Mouse (Mus musculus): ENCODE measurements around the gene A830018L16Rik. TPM values are rescaled to one million over a fixed set of nuclear protein-coding genes. Genes with fewer than 3 reads are reported as not detected.
A peak's percentile ranks its signal among the peaks of the same experiment; 100 is the strongest.
"Not testable (repeated sequence)": the region's sequence is repeated elsewhere in the genome, so short reads cannot be mapped to it uniquely, and the experiment has no call there.

Gene A830018L16Rik
- total RNA-seq (2021): 0.64 and 1.5 TPM in 2 replicates
- long read RNA-seq, partial matches to known transcripts: 0 of 1 reads
- long read RNA-seq, other reads (novel, unspliced or antisense): 1 of 1 reads

GRCm38 (mm10) chr1:11413894-11414556, at the start of gene A830018L16Rik:
Gene A830018L16Rik, plus strand, starts transcription at chr1:11414105.
- peak; percentile 42 for DNase-seq

GRCm38 (mm10) chr1:11385846-11386245, 28.1 kb upstream of the A830018L16Rik start:
- DNase-seq: no peak

GRCm38 (mm10) chr1:11395408-11395807, 18.5 kb upstream of the A830018L16Rik start:
- DNase-seq: no peak

DNA sequence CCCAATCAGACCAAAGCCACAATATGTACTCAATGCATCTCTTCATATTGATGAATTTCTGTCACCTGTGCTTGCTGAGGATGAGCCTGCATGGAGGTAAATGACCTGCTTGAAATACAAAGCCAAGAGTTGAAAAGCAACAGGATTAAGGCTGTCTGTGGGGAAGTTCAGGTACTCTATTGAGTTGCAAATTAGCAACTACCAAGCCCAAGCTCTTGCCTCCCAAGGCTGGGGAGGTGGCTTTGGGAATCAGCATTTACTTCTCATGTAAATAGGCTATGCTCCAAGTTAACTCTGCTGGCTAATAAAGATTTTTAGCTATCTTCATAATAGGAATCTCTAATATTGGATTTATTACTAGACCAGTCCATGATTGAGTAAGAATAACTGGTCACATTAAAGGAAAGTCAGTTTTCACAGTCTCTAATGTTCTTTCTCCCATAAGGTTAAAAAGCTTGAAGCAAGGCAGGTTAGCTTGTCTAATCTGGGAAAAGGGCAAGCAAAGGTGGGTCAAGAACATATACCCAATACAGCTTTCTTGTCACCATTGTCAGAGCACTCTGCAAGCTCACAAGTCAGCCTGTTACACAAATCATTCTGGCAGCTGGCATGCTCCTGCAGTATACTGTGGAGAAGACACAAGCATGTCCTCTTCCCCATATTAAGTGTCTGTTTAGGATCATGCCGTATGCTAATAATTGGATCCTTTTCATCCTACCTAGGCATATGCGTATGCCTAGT, 17.7 kb upstream of the A830018L16Rik start:
- no peak for DNase-seq

GRCm38 (mm10) chr1:11401159-11401558, 12.7 kb upstream of the A830018L16Rik start:
- no peak for DNase-seq

DNA sequence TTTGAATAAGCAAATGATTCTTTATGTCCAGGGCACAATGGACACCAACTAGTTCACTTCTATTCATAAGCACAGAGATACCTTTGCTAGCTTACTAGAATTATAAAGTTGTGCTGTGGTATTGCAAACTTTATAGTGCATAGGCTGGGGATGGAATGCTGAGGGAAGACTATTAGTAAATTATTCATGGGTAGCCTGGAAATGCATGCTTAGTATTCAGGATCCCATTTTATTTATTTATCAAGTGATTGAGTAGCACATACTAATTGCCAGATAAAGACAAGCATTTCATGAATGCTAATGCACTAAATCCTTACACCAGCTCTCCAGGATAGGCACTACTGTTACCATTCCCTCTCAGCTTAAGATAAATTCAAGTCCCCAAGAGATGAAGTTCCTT, 8.4 kb upstream of the A830018L16Rik start:
- no peak for DNase-seq

- no peak for DNase-seq
Observed at GRCm38 (mm10) chr1:11406026-11406425, 7.9 kb upstream of the A830018L16Rik start.

- no peak for DNase-seq
Observed at GRCm38 (mm10) chr1:11414560-11414959, 655 bp downstream of the A830018L16Rik start.

DNA sequence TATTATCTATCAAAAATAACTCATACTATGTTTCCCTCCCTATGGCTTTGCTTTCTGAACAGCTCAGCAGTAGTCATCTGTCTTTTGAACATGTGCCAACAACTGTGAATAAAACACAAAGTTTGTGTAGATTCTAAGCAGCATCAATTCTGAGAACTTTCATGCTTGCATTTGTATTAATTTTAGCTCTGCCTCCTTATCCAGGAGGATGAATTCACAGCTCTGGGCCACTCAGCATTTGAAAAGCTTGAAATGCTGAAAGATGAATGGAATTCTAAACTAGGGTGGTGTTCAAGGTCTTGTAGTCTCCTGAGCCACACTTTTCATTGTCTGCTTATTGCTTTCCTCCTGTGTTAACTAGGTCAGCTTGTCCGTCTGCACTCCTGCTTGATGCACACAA, 13.4 kb downstream of the A830018L16Rik start:
- no peak for DNase-seq

- DNase-seq: peak; percentile 6
Observed at GRCm38 (mm10) chr1:11458353-11458752, 44.4 kb downstream of the A830018L16Rik start.

DNA sequence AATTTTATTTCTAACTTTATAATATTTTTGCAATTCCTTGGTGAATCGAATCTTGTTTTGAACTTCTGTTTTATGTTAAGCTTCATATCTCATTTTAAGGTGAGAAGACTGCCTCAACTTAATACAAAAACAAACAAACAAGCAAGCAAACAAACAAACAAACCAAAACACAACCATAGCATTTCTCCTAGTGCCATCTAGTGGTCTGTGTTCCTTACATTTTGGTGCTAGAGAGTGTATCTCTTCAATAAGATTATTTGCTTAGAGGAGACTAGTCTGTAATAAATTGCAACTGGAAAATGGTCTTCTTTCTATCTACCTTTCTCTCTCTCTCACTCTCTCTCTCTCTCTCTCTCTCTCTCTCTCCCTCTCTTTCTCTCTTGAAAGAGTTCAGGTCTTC, 52.4 kb downstream of the A830018L16Rik start:
- DNase-seq: no peak

- no peak for DNase-seq
Observed at GRCm38 (mm10) chr1:11467065-11467643, 53.2 kb downstream of the A830018L16Rik start.

- no peak for DNase-seq
Observed at GRCm38 (mm10) chr1:11492936-11493335, 79.0 kb downstream of the A830018L16Rik start.

GRCm38 (mm10) chr1:11501556-11501955, 87.7 kb downstream of the A830018L16Rik start:
- no peak for DNase-seq

GRCm38 (mm10) chr1:11549810-11550209, 135.9 kb downstream of the A830018L16Rik start:
- not testable (repeated sequence) for DNase-seq

GRCm38 (mm10) chr1:11565309-11565708, 151.4 kb downstream of the A830018L16Rik start:
- peak; percentile 4 for DNase-seq

DNA sequence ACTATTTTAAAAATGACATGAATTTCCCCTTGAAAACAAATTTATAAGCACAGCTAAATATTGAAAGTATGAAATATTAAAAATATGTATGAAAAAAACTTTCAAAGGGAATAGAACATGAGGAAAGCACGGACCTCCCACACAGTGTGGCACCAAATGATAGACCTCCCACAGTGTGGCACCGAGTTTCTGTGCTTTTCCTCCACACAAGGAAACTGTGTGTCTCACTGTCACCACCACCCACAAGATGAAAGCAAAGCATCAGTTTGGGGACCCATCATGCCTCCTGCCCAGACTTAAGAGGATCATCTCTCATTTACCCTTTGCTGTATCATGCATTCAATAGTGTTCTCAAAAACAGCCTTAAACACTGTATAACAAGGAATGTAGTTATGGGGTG, 152.8 kb downstream of the A830018L16Rik start:
- DNase-seq: no peak

DNA sequence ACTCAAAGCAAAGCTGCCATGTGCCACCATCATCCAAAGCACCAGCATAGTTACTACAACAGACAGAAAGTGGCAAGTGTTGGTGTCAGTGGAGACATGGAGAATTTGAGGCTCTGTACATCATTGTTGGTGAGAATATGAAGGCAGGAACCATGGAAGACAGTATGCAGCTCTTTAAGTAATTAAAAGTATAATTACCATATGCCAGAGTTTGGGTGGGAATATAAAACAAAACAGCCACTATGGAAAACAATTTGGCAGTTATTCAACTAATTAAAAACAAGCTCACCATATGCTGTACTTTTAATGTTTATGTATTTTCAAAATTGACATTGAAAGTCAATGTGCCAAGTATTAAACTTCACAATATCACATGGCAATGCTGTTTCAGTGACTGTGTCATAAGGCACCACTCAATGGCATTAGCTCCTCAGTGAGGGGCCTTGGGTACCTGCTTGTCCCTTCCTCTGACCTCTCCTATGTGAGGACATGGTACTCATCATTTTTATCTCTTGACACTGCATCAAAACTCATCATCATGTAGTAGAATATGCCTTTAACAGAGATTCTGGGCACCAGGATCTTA, 153.5 kb downstream of the A830018L16Rik start:
- DNase-seq: no peak

- DNase-seq: no peak
Observed at GRCm38 (mm10) chr1:11570274-11570673, 156.4 kb downstream of the A830018L16Rik start.

GRCm38 (mm10) chr1:11573462-11573861, 159.6 kb downstream of the A830018L16Rik start:
- no peak for DNase-seq

- DNase-seq: no peak
Observed at GRCm38 (mm10) chr1:11580026-11580425, 166.1 kb downstream of the A830018L16Rik start.

- DNase-seq: no peak
Observed at GRCm38 (mm10) chr1:11588305-11588704, 174.4 kb downstream of the A830018L16Rik start.

- DNase-seq: no peak
Observed at GRCm38 (mm10) chr1:11650137-11650536, 236.2 kb downstream of the A830018L16Rik start.

All from adrenal gland, postnatal 25 days (tissue).